Mouse (Mus musculus): ENCODE data around the gene Ntng2. TPM values are rescaled to one million over a fixed set of nuclear protein-coding genes. Genes with fewer than 3 reads are reported as not detected.

The Ntng2 gene
- polyA plus RNA-seq, 2 experiments, result 0.26 to 3.3 TPM

GRCm38 (mm10) chr2:29247386-29247785 is 5.4 kb downstream of the Ntng2 start:
- Histone ChIP-seq H3K9ac (ENCODE audit: low read depth, low read length, severe bottlenecking) (no peak overlapping the region), H3K4me2 (replicated peaks; ENCODE audit: low read depth, low read length, severe bottlenecking) (no peak overlapping the region), H3K4me3 (replicated peaks; ENCODE audit: low read length) (no peak overlapping the region), H3K36me3 (ENCODE audit: control insufficient read depth, insufficient read depth, low read length) (no peaks in the 10 kb centered on the region), H3K27ac (replicated peaks; ENCODE audit: low read depth, low read length) (no peak overlapping the region), H3K9me3 (ENCODE audit: control insufficient read depth, low read length) (no peaks in the 10 kb centered on the region), H3K27me3 (ENCODE audit: control insufficient read depth, insufficient read depth, low read length) (peaks cover 49% of the 10 kb centered on the region), H3K4me1 (ENCODE audit: control insufficient read depth, insufficient read depth, low read length) (peaks cover 17% of the 10 kb centered on the region; the same call in 1 of the 2 replicates)
- no peak for TF ChIP-seq POLR2A (IDR thresholded peaks at IDR 0.05; ENCODE audit: borderline replicate concordance, extremely low read depth, insufficient read depth, insufficient read length)
- no peak for ATAC-seq (ENCODE audit: low FRiP score, low read depth)
- whole genome bisulfite sequencing, result 69% methylated on average over 2 of the region's 2 CpGs
- DNase-seq (ENCODE audit: low spot score), result no peak

- H3K4me1 ChIP-seq (ENCODE audit: control insufficient read depth, insufficient read depth, low read length), result peaks cover 16% of the 10 kb centered on the region; the same call in 1 of the 2 replicates
- no peak overlapping the region for H3K27ac ChIP-seq (replicated peaks; ENCODE audit: low read depth, low read length)
- no peak for DNase-seq (ENCODE audit: low spot score)
- 62% methylated on average over 7 of the region's 7 CpGs for WGBS
- no peak overlapping the region for H3K4me3 ChIP-seq (replicated peaks; ENCODE audit: low read length)
- H3K36me3 ChIP-seq (ENCODE audit: control insufficient read depth, insufficient read depth, low read length), result no peaks in the 10 kb centered on the region
- peaks cover 45% of the 10 kb centered on the region for H3K27me3 ChIP-seq (ENCODE audit: control insufficient read depth, insufficient read depth, low read length)
- no peak for TF ChIP-seq POLR2A (IDR thresholded peaks at IDR 0.05; ENCODE audit: borderline replicate concordance, extremely low read depth, insufficient read depth, insufficient read length)
- H3K9ac ChIP-seq (ENCODE audit: low read depth, low read length, severe bottlenecking), result no peak overlapping the region
- no peaks in the 10 kb centered on the region for H3K9me3 ChIP-seq (ENCODE audit: control insufficient read depth, low read length)
- no peak overlapping the region for H3K4me2 ChIP-seq (replicated peaks; ENCODE audit: low read depth, low read length, severe bottlenecking)
- ATAC-seq (ENCODE audit: low FRiP score, low read depth), result no peak
Observed at GRCm38 (mm10) chr2:29246891-29247290, 5.9 kb downstream of the Ntng2 start.

- H3K27ac ChIP-seq (replicated peaks; ENCODE audit: low read depth, low read length), result no peak overlapping the region
- H3K9me3 ChIP-seq (ENCODE audit: control insufficient read depth, low read length), result no peaks in the 10 kb centered on the region
- no peaks in the 10 kb centered on the region for H3K36me3 ChIP-seq (ENCODE audit: control insufficient read depth, insufficient read depth, low read length)
- H3K4me1 ChIP-seq (ENCODE audit: control insufficient read depth, insufficient read depth, low read length), result peaks cover 10% of the 10 kb centered on the region; the same call in 1 of the 2 replicates
- H3K27me3 ChIP-seq (ENCODE audit: control insufficient read depth, insufficient read depth, low read length), result peaks cover 38% of the 10 kb centered on the region
- DNase-seq (ENCODE audit: low spot score) (no peak), ATAC-seq (ENCODE audit: low FRiP score, low read depth) (no peak)
- WGBS, result 58% methylated on average over 3 of the region's 3 CpGs
- no peak overlapping the region for H3K4me3 ChIP-seq (replicated peaks; ENCODE audit: low read length)
- no peak for TF ChIP-seq POLR2A (IDR thresholded peaks at IDR 0.05; ENCODE audit: borderline replicate concordance, extremely low read depth, insufficient read depth, insufficient read length)
- no peak overlapping the region for H3K4me2 ChIP-seq (replicated peaks; ENCODE audit: low read depth, low read length, severe bottlenecking)
- H3K9ac ChIP-seq (ENCODE audit: low read depth, low read length, severe bottlenecking), result no peak overlapping the region
Observed at GRCm38 (mm10) chr2:29246275-29246674, 6.5 kb downstream of the Ntng2 start.

- 14% methylated on average over 10 of the region's 10 CpGs for WGBS
- DNase-seq (ENCODE audit: low spot score) (no peak), ATAC-seq (ENCODE audit: low FRiP score, low read depth) (no peak)
- no peaks in the 10 kb centered on the region for H3K9me3 ChIP-seq (ENCODE audit: control insufficient read depth, low read length)
- no peak for TF ChIP-seq POLR2A (IDR thresholded peaks at IDR 0.05; ENCODE audit: borderline replicate concordance, extremely low read depth, insufficient read depth, insufficient read length)
- no peak overlapping the region for H3K27ac ChIP-seq (replicated peaks; ENCODE audit: low read depth, low read length)
- no peak overlapping the region for H3K4me3 ChIP-seq (replicated peaks; ENCODE audit: low read length)
- no peak overlapping the region for H3K9ac ChIP-seq (ENCODE audit: low read depth, low read length, severe bottlenecking)
- H3K4me1 ChIP-seq (ENCODE audit: control insufficient read depth, insufficient read depth, low read length), result 0 out of 2 replicates have a peak, but pooled peaks cover under 1% of the 10 kb centered on the region
- H3K27me3 ChIP-seq (ENCODE audit: control insufficient read depth, insufficient read depth, low read length), result peaks cover 29% of the 10 kb centered on the region
- H3K36me3 ChIP-seq (ENCODE audit: control insufficient read depth, insufficient read depth, low read length), result no peaks in the 10 kb centered on the region
- H3K4me2 ChIP-seq (replicated peaks; ENCODE audit: low read depth, low read length, severe bottlenecking), result no peak overlapping the region
Observed at GRCm38 (mm10) chr2:29245341-29245779, 7.4 kb downstream of the Ntng2 start.

GRCm38 (mm10) chr2:29239329-29239728 is 13.5 kb downstream of the Ntng2 start:
- Histone ChIP-seq H3K4me1 (ENCODE audit: control insufficient read depth, insufficient read depth, low read length) (no peaks in the 10 kb centered on the region), H3K9me3 (ENCODE audit: control insufficient read depth, low read length) (no peaks in the 10 kb centered on the region), H3K27me3 (ENCODE audit: control insufficient read depth, insufficient read depth, low read length) (no peaks in the 10 kb centered on the region), H3K27ac (replicated peaks; ENCODE audit: low read depth, low read length) (no peak overlapping the region), H3K4me2 (replicated peaks; ENCODE audit: low read depth, low read length, severe bottlenecking) (no peak overlapping the region), H3K36me3 (ENCODE audit: control insufficient read depth, insufficient read depth, low read length) (no peaks in the 10 kb centered on the region), H3K9ac (ENCODE audit: low read depth, low read length, severe bottlenecking) (no peak overlapping the region), H3K4me3 (replicated peaks; ENCODE audit: low read length) (no peak overlapping the region)
- ATAC-seq (ENCODE audit: low FRiP score, low read depth) (no peak), DNase-seq (ENCODE audit: low spot score) (no peak)
- WGBS, result 77% methylated on average over 17 of the region's 17 CpGs
- no peak for TF ChIP-seq POLR2A (IDR thresholded peaks at IDR 0.05; ENCODE audit: borderline replicate concordance, extremely low read depth, insufficient read depth, insufficient read length)

GRCm38 (mm10) chr2:29237623-29238022 is 15.2 kb downstream of the Ntng2 start:
- 18% methylated on average over 4 of the region's 4 CpGs for WGBS
- TF ChIP-seq POLR2A (IDR thresholded peaks at IDR 0.05; ENCODE audit: borderline replicate concordance, extremely low read depth, insufficient read depth, insufficient read length), result no peak
- Histone ChIP-seq H3K4me2 (replicated peaks; ENCODE audit: low read depth, low read length, severe bottlenecking) (no peak overlapping the region), H3K27me3 (ENCODE audit: control insufficient read depth, insufficient read depth, low read length) (no peaks in the 10 kb centered on the region), H3K4me3 (replicated peaks; ENCODE audit: low read length) (no peak overlapping the region), H3K4me1 (ENCODE audit: control insufficient read depth, insufficient read depth, low read length) (no peaks in the 10 kb centered on the region), H3K36me3 (ENCODE audit: control insufficient read depth, insufficient read depth, low read length) (no peaks in the 10 kb centered on the region), H3K9me3 (ENCODE audit: control insufficient read depth, low read length) (no peaks in the 10 kb centered on the region), H3K9ac (ENCODE audit: low read depth, low read length, severe bottlenecking) (no peak overlapping the region), H3K27ac (replicated peaks; ENCODE audit: low read depth, low read length) (no peak overlapping the region)
- DNase-seq (ENCODE audit: low spot score) (no peak), ATAC-seq (ENCODE audit: low FRiP score, low read depth) (no peak)
